10 mouse cellular contexts compared by ENCODE assay signal in the genomic region with DNA sequence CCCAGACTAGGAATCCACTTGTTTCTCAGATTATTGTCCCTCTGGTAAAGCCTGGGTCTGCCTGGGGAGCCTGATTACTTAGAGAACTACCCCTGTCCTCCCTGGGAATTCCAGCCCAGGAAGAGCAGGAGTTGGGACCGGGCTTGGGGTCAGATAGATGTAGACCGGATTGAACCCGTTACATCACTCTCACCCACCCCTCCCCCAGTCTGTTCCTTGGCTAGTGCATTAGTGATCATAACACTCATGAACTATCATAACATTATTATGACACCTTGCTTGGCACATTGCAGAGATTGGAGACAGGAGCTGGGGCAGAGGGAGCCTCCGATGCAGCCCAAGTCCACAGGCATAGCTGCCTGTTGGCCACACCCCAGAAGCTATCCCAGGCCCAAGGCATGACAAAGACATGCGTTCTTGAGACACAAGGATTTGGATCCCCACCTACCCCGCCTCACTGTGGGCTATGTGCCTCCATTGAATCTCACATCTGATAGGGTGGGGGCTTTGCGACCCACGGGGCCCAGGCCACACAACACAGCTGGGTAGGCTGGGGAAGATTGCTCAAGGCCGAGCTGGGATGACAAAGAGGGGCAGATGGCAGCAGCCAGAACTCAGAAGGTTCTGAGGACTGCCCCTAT. TPM values are rescaled to one million over a fixed set of nuclear protein-coding genes. Genes with fewer than 3 reads are reported as not detected.
DNase-seq lines count a peak whose midpoint lies in the region; ATAC-seq and TF ChIP-seq lines count a peak whose summit lies in the region.
"Had no signal": no experiment of that assay in that cellular context is flagged by ENCODE, and none has a peak within 500 bp of the region (broad histone marks: within the 10 kb centered on the region; RNA-seq: fewer than 3 reads in every experiment).

No protein-coding gene starts in this region.

- no peaks in the 10 kb centered on the region for H3K27me3 ChIP-seq in heart, embryonic 12.5 days (replicated peaks)
- H3K27me3 ChIP-seq in E14TG2a.4 (ENCODE audit: insufficient read depth, low read length), result peaks cover 28% of the 10 kb centered on the region
- peaks cover 2% of the 10 kb centered on the region; the same call in 1 of the 2 replicates for H3K27me3 ChIP-seq in embryonic facial prominence, embryonic 14.5 days (replicated peaks; ENCODE audit: control insufficient read depth, insufficient read depth, low read length)
- H3K27me3 ChIP-seq in limb, embryonic 14.5 days (ENCODE audit: control insufficient read depth, insufficient read depth, low read length), result no peaks in the 10 kb centered on the region

- intact Hi-C loops in heart, postnatal 36 days (cut with DNase I), result no loop called here

- H3K4me3 ChIP-seq in heart, embryonic 12.5 days, result peak overlapping the region; percentile 76; the same call in 1 of the 2 replicates
- peak overlapping the region; percentile 88 for H3K4me3 ChIP-seq in E14TG2a.4 (replicated peaks; ENCODE audit: low read length)
- H3K4me3 ChIP-seq in embryonic facial prominence, embryonic 14.5 days (ENCODE audit: low read depth, low read length), result no peak overlapping the region; the same call in 1 of the 2 replicates
- peak overlapping the region; percentile 67; the same call in 1 of the 2 replicates for H3K4me3 ChIP-seq in limb, embryonic 14.5 days (replicated peaks; ENCODE audit: low read length)

- ATAC-seq in heart, embryonic 12.5 days (ENCODE audit: insufficient number of reproducible peaks, low FRiP score), result no peak
- no peak for ATAC-seq in embryonic facial prominence, embryonic 14.5 days (ENCODE audit: low read depth)
- ATAC-seq in limb, embryonic 14.5 days (ENCODE audit: low FRiP score, low read depth), result no peak
- no peak for ATAC-seq in CD4-positive, CD25-positive, alpha-beta regulatory T cell, adult 4 months

- H3K4me2 ChIP-seq in heart, embryonic 12.5 days, result peak overlapping the region; percentile 98
- H3K4me2 ChIP-seq in embryonic facial prominence, embryonic 14.5 days (ENCODE audit: low read depth, low read length), result peak overlapping the region; percentile 99
- peak overlapping the region; percentile 98; the same call in 1 of the 2 replicates for H3K4me2 ChIP-seq in limb, embryonic 14.5 days (replicated peaks; ENCODE audit: low read depth, low read length, severe bottlenecking)

- no peak for TF ChIP-seq POLR2A in limb, embryonic 14.5 days (IDR thresholded peaks at IDR 0.05; ENCODE audit: borderline replicate concordance, extremely low read depth, insufficient read depth, insufficient read length)

- no peaks in the 10 kb centered on the region for H3K36me3 ChIP-seq in heart, embryonic 12.5 days
- no peaks in the 10 kb centered on the region for H3K36me3 ChIP-seq in E14TG2a.4 (ENCODE audit: insufficient read depth, low read length)
- H3K36me3 ChIP-seq in embryonic facial prominence, embryonic 14.5 days (ENCODE audit: control insufficient read depth, insufficient read depth, low read length), result no peaks in the 10 kb centered on the region
- H3K36me3 ChIP-seq in limb, embryonic 14.5 days (ENCODE audit: control insufficient read depth, insufficient read depth, low read length), result no peaks in the 10 kb centered on the region

- no peak overlapping the region for H3K9ac ChIP-seq in heart, embryonic 12.5 days
- H3K9ac ChIP-seq in embryonic facial prominence, embryonic 14.5 days (ENCODE audit: low read depth, low read length), result no peak overlapping the region
- peak overlapping the region; percentile 68; the same call in 1 of the 2 replicates for H3K9ac ChIP-seq in limb, embryonic 14.5 days (ENCODE audit: low read depth, low read length, severe bottlenecking)

- 55% methylated on average over 9 of the region's 9 CpGs for WGBS in heart, embryonic 12.5 days
- 46% methylated on average over 9 of the region's 9 CpGs for WGBS in embryonic facial prominence, embryonic 14.5 days
- 64% methylated on average over 9 of the region's 9 CpGs for WGBS in limb, embryonic 14.5 days

- TF ChIP-seq CTCF in E14TG2a.4 (conservative IDR thresholded peaks at IDR 0.05; ENCODE audit: low read length), result no peak

- no peak overlapping the region for H3K27ac ChIP-seq in heart, embryonic 12.5 days (ENCODE audit: poor library complexity, severe bottlenecking)
- H3K27ac ChIP-seq in embryonic facial prominence, embryonic 14.5 days (replicated peaks; ENCODE audit: low read depth, low read length), result no peak overlapping the region
- no peak overlapping the region for H3K27ac ChIP-seq in limb, embryonic 14.5 days (replicated peaks; ENCODE audit: low read depth, low read length)

- no peak for DNase-seq in heart, postnatal 36 days
- DNase-seq in embryonic facial prominence, embryonic 14.5 days (ENCODE audit: low spot score), result no peak
- no peak for DNase-seq in limb, embryonic 14.5 days (ENCODE audit: low spot score)
- no peak for DNase-seq in urinary bladder, adult 2 months (ENCODE audit: low spot score)
- no peak for DNase-seq in layer of hippocampus, postnatal 36 days
- DNase-seq: embryo, embryonic 11 days had no signal

- no peaks in the 10 kb centered on the region for H3K9me3 ChIP-seq in heart, embryonic 12.5 days (replicated peaks)
- H3K9me3 ChIP-seq in E14TG2a.4 (ENCODE audit: low read length), result no peaks in the 10 kb centered on the region
- no peaks in the 10 kb centered on the region for H3K9me3 ChIP-seq in embryonic facial prominence, embryonic 14.5 days (ENCODE audit: control insufficient read depth, low read length)
- no peaks in the 10 kb centered on the region for H3K9me3 ChIP-seq in limb, embryonic 14.5 days (ENCODE audit: control insufficient read depth, low read length)

- H3K4me1 ChIP-seq in heart, embryonic 12.5 days (replicated peaks), result peaks cover 46% of the 10 kb centered on the region
- peaks cover 63% of the 10 kb centered on the region for H3K4me1 ChIP-seq in E14TG2a.4 (replicated peaks; ENCODE audit: low read depth, low read length)
- H3K4me1 ChIP-seq in embryonic facial prominence, embryonic 14.5 days (ENCODE audit: control insufficient read depth, insufficient read depth, low read length), result 0 out of 2 replicates have a peak, but pooled peaks cover 6% of the 10 kb centered on the region
- peaks cover 6% of the 10 kb centered on the region for H3K4me1 ChIP-seq in limb, embryonic 14.5 days (ENCODE audit: control insufficient read depth, insufficient read depth, low read length)

RNA-seq across cellular contexts. Expression of a gene that starts 1.4 kb away (rescaled TPM):
- 3.7 and 4.8 TPM in 2 replicates for polyA plus RNA-seq in heart, embryonic 12.5 days (2016; fragmentation: Nextera tagmentation; extraction: Ambion mirVana)
- total RNA-seq in heart, postnatal 36 days (2021), result 10 to 100 TPM; 16.5 to 17.9 TPM
- polyA plus RNA-seq in embryonic facial prominence, embryonic 14.5 days (2014; fragmentation: Nextera tagmentation; extraction: Ambion mirVana), result 2.2 and 2.5 TPM in 2 replicates
- 8.5 and 9.2 TPM in 2 replicates for polyA plus RNA-seq in limb, embryonic 14.5 days (2012; rRNA removed)
- 2.5 and 3.7 TPM in 2 replicates for polyA plus RNA-seq in limb, embryonic 14.5 days (2014; fragmentation: Nextera tagmentation; extraction: Ambion mirVana)
- 20.5 and 26.8 TPM in 2 replicates for polyA plus RNA-seq in urinary bladder, adult 2 months (2012; rRNA removed)
- polyA plus RNA-seq in CD4-positive, CD25-positive, alpha-beta regulatory T cell, adult 4 months (2017; shearing (Covaris generic)), result not detected
- 10 to 100 TPM; 23.2 to 27.2 TPM for total RNA-seq in layer of hippocampus, postnatal 36 days (2021)
- total RNA-seq: neutrophil, adult 5-6 weeks had no signal

RNA-seq across cellular contexts. Expression of a gene that starts 53.2 kb away (rescaled TPM):
- not detected in 2 replicates for polyA plus RNA-seq in heart, embryonic 12.5 days (2016; fragmentation: Nextera tagmentation; extraction: Ambion mirVana)
- not detected for total RNA-seq in heart, postnatal 36 days (2021)
- 0.46 and 2.0 TPM in 2 replicates for polyA plus RNA-seq in embryonic facial prominence, embryonic 14.5 days (2014; fragmentation: Nextera tagmentation; extraction: Ambion mirVana)
- 0.94 and 1.3 TPM in 2 replicates for polyA plus RNA-seq in limb, embryonic 14.5 days (2012; rRNA removed)
- 0.72 and 0.91 TPM in 2 replicates for polyA plus RNA-seq in limb, embryonic 14.5 days (2014; fragmentation: Nextera tagmentation; extraction: Ambion mirVana)
- 0.23 and 0.32 TPM in 2 replicates for polyA plus RNA-seq in urinary bladder, adult 2 months (2012; rRNA removed)
- not detected for polyA plus RNA-seq in CD4-positive, CD25-positive, alpha-beta regulatory T cell, adult 4 months (2017; shearing (Covaris generic))
- under 1 TPM in 1 of 2 experiments, not detected in 1; 0.58 TPM for total RNA-seq in layer of hippocampus, postnatal 36 days (2021)
- total RNA-seq: neutrophil, adult 5-6 weeks had no signal

RNA-seq across cellular contexts. Expression of a gene that starts 53.2 kb away (rescaled TPM):
- polyA plus RNA-seq in heart, embryonic 12.5 days (2016; fragmentation: Nextera tagmentation; extraction: Ambion mirVana), result not detected in 2 replicates
- total RNA-seq in heart, postnatal 36 days (2021), result not detected
- polyA plus RNA-seq in embryonic facial prominence, embryonic 14.5 days (2014; fragmentation: Nextera tagmentation; extraction: Ambion mirVana), result 0.34 and 0.71 TPM in 2 replicates
- 0.80 and 0.81 TPM in 2 replicates for polyA plus RNA-seq in limb, embryonic 14.5 days (2012; rRNA removed)
- 0.14 and 0.17 TPM in 2 replicates for polyA plus RNA-seq in limb, embryonic 14.5 days (2014; fragmentation: Nextera tagmentation; extraction: Ambion mirVana)
- polyA plus RNA-seq in urinary bladder, adult 2 months (2012; rRNA removed), result 0.15 and 0.21 TPM in 2 replicates
- polyA plus RNA-seq in CD4-positive, CD25-positive, alpha-beta regulatory T cell, adult 4 months (2017; shearing (Covaris generic)), result not detected
- under 1 TPM; 0.46 to 0.50 TPM for total RNA-seq in layer of hippocampus, postnatal 36 days (2021)
- total RNA-seq: neutrophil, adult 5-6 weeks had no signal
